Mouse (Mus musculus) erythroblast, embryonic 14.5 days (primary cell): ENCODE results near the gene Hoxb2.

Experiments used
- GATA1 ChIP-seq: IDR thresholded peaks from 2 replicates; pipeline ENCODE4 v1.6.1; 2012; ENCODE audit warnings: low read length, inconsistent platforms, mixed read lengths
- TAL1 ChIP-seq: IDR thresholded peaks from 3 replicates; pipeline ENCODE4 v1.6.1; 2012; ENCODE audit warnings: low read length, inconsistent platforms, mixed read lengths

- TF ChIP-seq TAL1 (no peak), GATA1 (no peak)
These were observed 37.3 kb downstream of the Hoxb2 start for GRCm38 (mm10) chr11:96387635-96388034.
